In the genomic region with DNA sequence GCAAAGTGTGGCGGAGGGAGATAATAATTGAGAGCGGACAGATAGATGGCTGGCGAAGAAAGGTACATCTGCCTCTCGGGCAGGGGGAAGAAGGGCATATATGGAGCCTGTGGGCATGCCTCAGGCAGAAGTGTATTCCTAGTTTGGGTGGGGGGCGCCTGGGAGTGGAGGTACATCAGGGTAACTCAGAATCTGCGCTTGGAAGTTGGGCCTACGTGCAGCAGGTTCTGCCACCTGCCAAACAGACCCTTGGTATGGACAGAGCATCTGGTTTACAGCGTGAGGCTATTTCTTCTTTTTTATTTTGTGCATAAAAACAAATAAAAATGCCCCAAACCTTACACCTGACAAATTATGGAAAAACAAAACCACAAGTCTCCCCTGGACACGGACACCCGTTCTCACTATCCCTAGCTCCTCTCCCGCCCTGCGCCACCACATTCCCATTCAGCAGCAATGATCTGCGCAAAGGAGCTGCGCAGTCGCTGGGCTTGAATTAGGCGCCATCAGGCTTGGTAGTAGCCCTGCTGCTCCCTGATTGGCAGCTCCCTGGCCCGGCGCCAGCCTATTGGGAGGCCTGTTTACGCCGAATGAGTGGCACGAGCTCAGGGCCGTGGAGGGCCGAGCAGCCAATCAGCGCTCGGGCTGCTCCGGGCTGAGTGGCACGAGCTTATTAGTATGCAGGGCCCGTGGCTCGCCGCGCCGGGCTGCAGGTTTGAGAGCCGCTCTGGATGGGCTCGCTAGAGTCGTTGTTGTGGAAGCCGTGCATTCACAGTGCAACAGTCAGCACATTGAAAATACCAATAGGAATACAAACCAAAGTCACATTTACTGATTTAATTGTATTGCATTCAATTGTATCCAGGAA, we compare ENCODE assay signal across 8 mouse cellular contexts. TPM values are rescaled to one million over a fixed set of nuclear protein-coding genes. Genes with fewer than 3 reads are reported as not detected.
A peak's percentile ranks its signal among the peaks of the same experiment; 100 is the strongest.
DNase-seq lines count a peak whose midpoint lies in the region; ATAC-seq lines count a peak whose summit lies in the region.

TSS of gene Bahcc1 (plus strand) at position 718 of the 868 bp plus-strand sequence.

- H3K9me3 ChIP-seq in hindbrain, embryonic 12.5 days (replicated peaks) = no peaks in the 10 kb centered on the region

- peak within 1 kb of the TSS; percentile 100 for H3K9ac ChIP-seq in hindbrain, embryonic 12.5 days

- H3K4me1 ChIP-seq in hindbrain, embryonic 12.5 days = peaks cover 35% of the 10 kb centered on the region

- peak within 1 kb of the TSS; percentile 99 for H3K27ac ChIP-seq in hindbrain, embryonic 12.5 days

- H3K36me3 ChIP-seq in hindbrain, embryonic 12.5 days = 0 out of 2 replicates have a peak, but pooled peaks cover 5% of the 10 kb centered on the region

- no peaks in the 10 kb centered on the region for H3K27me3 ChIP-seq in hindbrain, embryonic 12.5 days

- DNase-seq in NIH3T3 (ENCODE audit: low read depth) = peak; percentile 100
- DNase-seq in cerebellum, postnatal 10 days = peak; percentile 100
- DNase-seq in frontal cortex, postnatal 10 days (ENCODE audit: low spot score in 2 of 2) = peak; percentile 100
- DNase-seq in layer of hippocampus, postnatal 14 days (ENCODE audit: low spot score in 2 of 2) = peak; percentile 100
- peak; percentile 100 for DNase-seq in lung, postnatal 14 days
- peak; percentile 96 for DNase-seq in retina, adult 2 months (ENCODE audit: low read depth, low spot score)
- DNase-seq in thymus, postnatal 36 days = peak; percentile 92 to 96

- peak within 1 kb of the TSS; percentile 91 for H3K4me3 ChIP-seq in hindbrain, embryonic 12.5 days

- ATAC-seq in hindbrain, embryonic 12.5 days (ENCODE audit: low FRiP score) = peak; percentile 90

- H3K4me2 ChIP-seq in hindbrain, embryonic 12.5 days (replicated peaks) = peak within 1 kb of the TSS; percentile 96

- WGBS in hindbrain, embryonic 12.5 days = 2% methylated on average over 36 of the region's 36 CpGs

RNA-seq across cellular contexts. Expression of gene Bahcc1, which starts in this region (rescaled TPM):
- 21.9 and 23.8 TPM in 2 replicates for polyA plus RNA-seq in hindbrain, embryonic 12.5 days (2016; fragmentation: Nextera tagmentation; extraction: Ambion mirVana)
- 10 to 100 TPM; 20.3 to 20.7 TPM for total RNA-seq in layer of hippocampus, postnatal 14 days (2021)

Comparison
In these comparisons a context has a peak if more than half of its experiments do, and no peak if none do; other contexts are left out.
1. Peak in every context shown above with its lines: DNase-seq, ATAC-seq, H3K4me3 ChIP-seq and H3K27ac ChIP-seq.